Mouse (Mus musculus) hematopoietic stem cell, adult 5-6 weeks (primary cell): ENCODE data around the gene Slx1b. TPM values are rescaled to one million over a fixed set of nuclear protein-coding genes. Genes with fewer than 3 reads are reported as not detected.

ENCODE experiments used
- ATAC-seq, 2 experiments: fragments of 125-278 bp in 1 of 2; replicated peaks in 1 of 2; 2 replicates each; pipeline ENCODE4 v1.8.0; 2016 to 2017; ENCODE audit warnings: inconsistent platforms in 2 of 2, mild to moderate bottlenecking in 2 of 2, moderate number of reproducible peaks in 2 of 2, low read depth in 1 of 2, moderate TSS enrichment in 1 of 2; ENCODE audit not compliant: low FRiP score in 2 of 2, poor library complexity in 2 of 2, severe bottlenecking in 2 of 2, insufficient read depth in 1 of 2, low TSS enrichment in 1 of 2
- total RNA-seq: library from RNA; stranded (forward); fragments of 172-1452, 232-1000 nt; gene quantifications from 2 replicates; pipeline ENCODE4 v1.2.3, GENCODE M21; 2017

The Slx1b gene
- total RNA-seq, 1 experiment from 2014 or later = 4.1 TPM

DNA sequence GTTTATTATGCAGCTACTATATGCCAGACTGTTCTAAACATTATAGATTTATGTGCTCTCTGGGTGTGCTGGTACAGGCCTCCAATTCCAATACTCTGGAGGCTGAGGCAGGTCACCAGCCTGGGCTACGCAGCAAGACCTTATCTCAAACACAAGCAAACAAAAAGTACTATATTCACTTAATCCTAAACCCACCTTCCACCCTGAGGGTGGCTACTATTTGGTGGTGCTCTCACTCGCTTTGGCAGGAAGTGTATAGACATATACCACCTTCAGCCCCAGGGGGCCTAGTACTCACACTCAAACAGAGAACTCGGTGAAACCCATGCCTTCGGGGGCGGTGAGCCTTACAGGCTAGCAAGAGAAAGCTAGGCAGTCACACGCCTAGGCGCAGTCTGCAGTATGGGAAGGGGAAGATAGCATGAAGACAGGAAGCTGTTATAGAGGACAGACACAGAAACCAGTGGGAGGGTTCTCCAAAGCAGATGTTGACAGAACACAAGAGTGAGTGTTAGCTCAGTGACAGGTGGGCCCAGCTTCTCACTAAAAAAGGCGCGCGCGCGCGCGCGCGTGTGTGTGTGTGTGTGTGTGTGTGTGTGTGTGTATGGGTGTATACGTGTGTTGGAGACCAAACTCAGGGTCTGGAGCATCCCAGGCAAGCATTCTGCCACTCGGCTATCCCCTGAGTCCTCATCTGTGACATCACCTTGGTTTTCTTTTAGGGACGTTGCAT lies 12.0 kb upstream of the Slx1b start, which contains the start of gene Coro1a:
TSS of gene Coro1a (minus strand) at position 346 of the 733 bp plus-strand sequence.
- no peak for ATAC-seq

DNA sequence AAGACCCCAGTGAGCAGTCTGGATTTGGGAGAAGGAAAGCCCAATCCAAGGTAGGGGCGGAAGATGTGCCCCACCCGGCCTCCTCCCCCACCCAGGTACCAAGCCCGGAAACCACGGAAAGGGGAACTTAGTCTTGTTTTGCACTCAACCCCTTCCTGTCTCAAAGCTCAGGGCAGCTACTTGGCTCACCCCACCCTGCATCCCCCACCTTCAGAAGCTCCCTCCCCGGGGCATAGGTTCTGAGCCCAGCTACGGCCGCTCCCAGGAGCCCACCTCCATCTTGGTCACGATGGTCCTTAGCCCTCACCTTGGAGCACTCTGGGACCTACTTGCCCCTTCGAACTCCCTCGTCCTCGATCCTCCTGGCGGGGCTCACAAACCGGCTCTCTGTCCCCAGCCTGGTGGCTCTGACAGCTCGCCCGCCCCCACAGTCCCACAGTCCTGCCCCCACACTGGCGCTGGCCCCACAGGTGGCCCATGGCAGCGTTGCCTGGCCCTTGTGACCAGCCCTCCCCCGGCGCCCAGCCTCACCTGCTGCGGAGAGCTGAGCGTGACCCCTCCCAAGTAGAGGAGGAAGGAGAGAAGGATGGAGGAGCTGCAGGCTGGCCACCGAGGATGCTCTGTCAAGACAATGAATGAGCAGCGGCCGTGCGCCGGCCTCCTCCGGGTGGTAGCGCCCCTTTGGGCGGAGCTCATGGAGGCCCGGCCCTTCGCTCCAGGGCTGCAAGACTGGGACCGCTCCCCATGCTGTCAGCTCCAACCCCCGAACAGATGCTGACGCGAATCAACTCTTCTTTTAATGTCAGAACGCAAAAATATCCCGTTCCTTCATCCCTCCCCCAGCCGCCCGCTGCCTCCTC lies 8.8 kb upstream of the Slx1b start:
- peak; percentile 58 to 70 for ATAC-seq

- peak; percentile 6 to 11; a peak in 1 of 4 replicates for ATAC-seq
Observed at GRCm38 (mm10) chr7:126703757-126704077, 8.1 kb upstream of the Slx1b start.

DNA sequence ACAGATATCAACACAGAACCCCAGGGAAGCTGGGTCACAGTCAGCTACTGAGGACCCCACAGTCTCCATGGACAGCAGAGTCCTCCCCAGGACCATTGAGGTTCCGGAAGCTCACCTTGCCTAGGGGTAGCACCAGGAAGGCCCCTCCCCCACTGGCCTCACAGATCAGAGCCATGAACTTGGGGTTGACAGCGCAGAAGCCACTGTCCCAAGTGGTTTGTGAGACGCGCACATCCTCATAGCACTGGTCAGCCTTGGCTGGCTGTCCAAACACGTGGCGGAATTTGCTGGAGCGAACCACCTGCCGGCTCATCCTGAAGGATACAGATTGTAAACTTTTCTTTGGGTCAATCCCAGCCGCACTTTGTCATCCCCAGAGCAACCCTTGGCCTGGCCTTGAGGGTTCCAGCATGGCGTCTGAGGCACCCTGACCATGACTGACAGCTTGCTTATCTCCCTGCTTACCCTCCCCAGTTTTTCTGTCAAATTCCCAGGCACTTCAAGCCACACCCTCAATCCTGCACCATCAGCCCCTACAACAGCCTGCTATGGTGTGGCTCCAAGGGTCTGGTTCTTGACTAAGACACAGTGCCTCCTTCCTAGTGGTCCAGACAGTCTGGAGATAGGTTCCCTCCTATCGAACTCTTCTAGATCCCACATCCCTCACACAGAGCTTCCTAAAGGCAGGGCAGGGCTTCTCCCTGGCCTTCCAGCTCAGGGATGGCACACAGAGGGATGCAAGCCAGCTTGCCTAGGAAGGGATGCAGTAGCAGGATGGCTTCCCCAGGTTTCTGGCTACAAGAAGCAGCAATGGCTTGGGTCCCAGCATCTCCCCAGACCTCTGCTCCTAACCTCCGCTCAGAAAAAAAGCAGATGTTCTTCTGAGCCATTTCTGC lies 7.5 kb upstream of the Slx1b start:
- ATAC-seq = no peak

DNA sequence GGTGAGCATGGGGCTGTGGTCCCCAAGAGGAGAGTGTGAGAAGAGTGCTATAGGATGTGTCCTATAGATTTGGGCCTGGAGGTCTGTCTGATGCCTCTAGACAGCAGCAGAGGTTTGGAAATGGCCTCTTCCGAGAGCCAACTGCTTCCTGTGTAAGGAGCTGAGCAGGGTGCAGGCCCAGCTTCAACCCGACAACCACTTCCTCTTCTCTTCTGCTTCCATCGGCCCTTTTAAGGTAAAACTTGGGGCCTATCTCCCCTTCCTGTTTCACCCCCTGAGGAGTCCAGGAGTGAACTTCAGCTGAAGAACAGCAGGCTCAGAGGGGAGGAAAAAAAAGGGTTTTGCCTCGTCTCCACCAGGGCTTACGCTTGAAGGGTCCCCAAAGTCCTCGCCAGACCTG lies 6.8 kb upstream of the Slx1b start:
- ATAC-seq = peak; percentile 47 to 57

- no peak for ATAC-seq
Observed at GRCm38 (mm10) chr7:126701559-126702357, 6.2 kb upstream of the Slx1b start.

DNA sequence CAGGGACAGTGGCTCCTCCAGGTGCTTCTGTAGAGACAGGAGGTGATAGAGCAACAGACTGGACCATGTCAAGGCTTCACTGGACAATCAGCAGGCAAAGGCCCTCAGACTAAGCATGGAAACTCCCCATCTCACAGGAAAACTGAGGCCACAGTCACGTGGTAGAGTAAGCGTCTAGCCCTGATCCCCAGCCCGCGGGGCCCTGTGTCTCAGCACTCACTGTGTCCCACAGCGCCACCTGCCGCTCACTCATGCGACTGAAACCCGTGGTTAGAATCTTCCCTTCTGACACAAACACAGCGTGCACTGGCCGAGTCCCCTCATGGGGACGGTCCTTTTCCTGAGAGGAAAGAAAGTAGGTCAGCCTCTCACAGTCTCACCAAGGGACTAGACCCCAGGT lies 5.5 kb upstream of the Slx1b start:
- peak; percentile 33 to 43 for ATAC-seq

- no peak for ATAC-seq
Observed at GRCm38 (mm10) chr7:126700063-126701015, 4.8 kb upstream of the Slx1b start.

- ATAC-seq = no peak
Observed at GRCm38 (mm10) chr7:126697838-126698237, 2.3 kb upstream of the Slx1b start.

- no peak for ATAC-seq
Observed at GRCm38 (mm10) chr7:126696886-126697285, 1.3 kb upstream of the Slx1b start.

DNA sequence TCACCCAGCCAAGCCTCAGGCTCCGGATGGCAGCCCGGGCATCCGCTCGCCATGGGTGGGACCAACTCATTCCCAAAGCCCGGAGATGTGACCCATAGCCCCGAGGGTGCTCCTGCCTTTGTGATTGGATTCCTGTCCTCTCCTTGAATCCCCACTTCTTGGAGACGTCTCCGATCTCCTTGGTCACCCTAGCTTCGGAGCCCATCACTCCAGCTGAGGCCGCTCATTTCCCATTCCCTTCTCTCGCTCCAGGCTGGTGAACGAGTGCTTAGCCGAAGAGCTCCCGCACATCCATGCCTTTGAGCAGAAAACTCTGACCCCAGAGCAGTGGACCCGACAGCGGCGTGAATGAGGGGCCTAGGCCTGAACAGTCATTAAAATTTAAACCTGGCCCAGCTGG lies 719 bp upstream of the Slx1b start:
- ATAC-seq = no peak

- peak; percentile 64 to 84 for ATAC-seq
Observed at GRCm38 (mm10) chr7:126695210-126695611, 373 bp downstream of the Slx1b start, which contains the start of gene Bola2. Bola2 (plus strand) TSS chr7:126695401.

DNA sequence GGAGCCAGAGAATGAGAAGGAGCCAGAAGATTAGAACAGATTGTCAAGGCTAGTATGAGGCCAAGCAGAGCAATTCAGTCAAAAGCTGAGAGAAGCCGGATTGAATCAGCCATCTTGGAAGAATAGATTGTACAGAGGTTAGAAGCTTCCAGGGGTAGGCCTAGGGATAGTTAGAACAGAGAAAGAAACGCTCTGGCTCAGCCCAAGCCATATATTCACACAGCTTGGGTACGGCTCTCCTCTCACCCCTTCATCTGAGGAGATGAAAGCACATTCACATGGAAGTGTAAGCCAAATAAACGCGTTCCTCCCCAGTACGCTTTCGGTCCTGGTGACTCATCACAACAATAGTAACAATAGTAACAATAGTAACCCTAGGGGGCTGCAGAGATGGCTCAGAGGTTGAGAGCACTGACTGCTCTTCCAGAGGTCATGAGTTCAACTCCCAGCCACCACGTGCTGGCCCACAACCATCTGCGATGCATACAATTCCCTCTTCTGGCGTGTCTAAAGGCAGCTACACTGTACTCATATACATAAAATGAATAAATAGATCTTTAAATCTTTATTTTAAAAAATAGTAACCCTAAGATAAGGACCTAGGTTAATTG lies 1.0 kb downstream of the Slx1b start:
- no peak for ATAC-seq

DNA sequence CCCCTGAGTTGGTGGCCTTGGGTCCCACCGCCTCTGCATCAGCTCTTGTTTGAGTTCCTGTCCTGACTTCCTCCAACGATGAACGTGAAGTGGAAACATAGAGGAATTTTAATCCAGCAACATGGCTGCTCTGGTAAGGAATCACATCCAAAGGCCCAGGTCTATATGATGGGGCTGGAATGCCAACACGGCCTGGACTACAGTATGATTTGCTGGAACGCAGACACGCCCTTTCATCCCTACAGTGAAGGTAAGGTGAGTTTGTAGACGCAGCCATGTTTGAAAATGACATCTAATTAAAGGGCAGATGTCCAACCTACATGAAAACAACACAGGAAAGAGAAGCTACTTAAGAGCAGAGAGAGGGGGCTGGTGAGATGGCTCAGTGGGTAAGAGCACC lies 1.8 kb downstream of the Slx1b start:
- no peak for ATAC-seq

DNA sequence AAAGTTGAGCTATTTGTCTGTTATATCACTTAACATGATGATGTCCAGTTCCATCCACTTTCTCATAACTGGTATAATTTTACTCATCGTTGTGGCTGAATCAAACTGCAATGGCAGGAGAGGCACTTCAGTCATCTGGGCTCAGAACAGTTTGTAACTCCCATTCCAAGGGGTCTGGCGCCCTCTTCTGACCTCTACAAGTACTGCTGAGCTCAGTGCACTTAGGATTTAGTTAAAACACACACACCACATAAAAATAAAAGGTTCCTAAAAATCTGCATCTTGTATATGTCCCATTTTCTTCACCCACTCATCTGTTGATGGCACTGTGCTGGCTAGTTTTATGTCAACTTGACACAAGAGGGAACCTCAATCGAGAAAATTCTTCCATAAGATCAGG lies 2.3 kb downstream of the Slx1b start:
- peak; percentile 32 to 54; a peak in 1 of 4 replicates for ATAC-seq

GRCm38 (mm10) chr7:126692426-126692825 lies 3.2 kb downstream of the Slx1b start:
- no peak for ATAC-seq
